ENCODE assay signal across 10 mouse cellular contexts in the genomic region with DNA sequence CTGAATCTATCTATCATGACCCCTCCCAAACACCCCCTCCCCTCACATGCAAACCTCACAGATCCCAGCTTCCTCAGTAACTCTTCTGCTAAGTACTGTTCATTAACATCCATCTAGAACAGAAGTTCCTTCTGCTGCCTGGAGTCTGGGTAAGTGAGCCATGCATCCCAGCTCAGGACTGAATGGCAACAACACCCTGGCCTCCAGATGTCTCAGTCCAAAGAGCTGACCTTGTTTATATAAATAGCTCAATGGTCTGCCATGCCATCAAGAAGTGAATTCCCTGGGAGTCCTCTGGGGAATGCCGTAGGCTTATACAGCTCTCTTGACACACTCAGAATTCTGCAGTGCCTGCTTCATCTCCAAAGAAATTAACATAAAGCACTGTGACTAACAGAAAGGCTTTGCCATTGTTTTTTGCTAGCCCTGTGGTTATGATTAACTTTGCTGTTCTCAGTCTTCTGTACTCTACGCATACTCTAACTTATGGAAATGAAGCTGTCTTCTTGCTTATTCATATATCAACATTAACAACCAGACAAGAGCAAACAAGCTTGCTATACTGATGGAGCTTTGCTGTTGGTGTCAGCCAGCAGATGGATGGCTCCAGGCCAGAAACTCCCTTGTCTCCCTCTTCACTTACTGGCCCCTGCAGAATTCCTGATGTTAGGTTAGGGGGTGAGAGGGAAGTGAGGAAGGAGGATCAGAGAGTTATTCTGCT.
DNase-seq lines count a peak whose midpoint lies in the region; ATAC-seq and TF ChIP-seq lines count a peak whose summit lies in the region.
"Had no signal": no experiment of that assay in that cellular context is flagged by ENCODE, and none has a peak within 500 bp of the region (broad histone marks: within the 10 kb centered on the region; RNA-seq: fewer than 3 reads in every experiment).

No protein-coding gene starts in this region.

- H3K9me3 ChIP-seq in kidney, postnatal 0 days (replicated peaks; ENCODE audit: low read length), result no peaks in the 10 kb centered on the region
- no peaks in the 10 kb centered on the region for H3K9me3 ChIP-seq in forebrain, embryonic 14.5 days (replicated peaks; ENCODE audit: control insufficient read depth, low read length)
- no peaks in the 10 kb centered on the region for H3K9me3 ChIP-seq in midbrain, embryonic 15.5 days
- H3K9me3 ChIP-seq: liver, embryonic 15.5 days had no signal

- WGBS in kidney, postnatal 0 days, result 41% methylated on average over 2 of the region's 2 CpGs
- WGBS in forebrain, embryonic 14.5 days, result 77% methylated on average over 2 of the region's 2 CpGs
- 38% methylated on average over 2 of the region's 2 CpGs for WGBS in midbrain, embryonic 15.5 days

- peak; percentile 39 to 48 for DNase-seq in cerebellum, postnatal 14 days
- no peak for DNase-seq in cerebellum, adult 11 months
- peak; percentile 33 for DNase-seq in kidney, postnatal 0 days (ENCODE audit: low spot score)
- DNase-seq in kidney, adult 18-20 months, result no peak
- DNase-seq in forebrain, embryonic 14.5 days (ENCODE audit: low spot score), result peak; percentile 40
- DNase-seq in spleen, postnatal 10 days (ENCODE audit: low spot score in 2 of 2), result no peak
- DNase-seq in spleen, adult 18-20 months, result no peak
- DNase-seq: thymus, adult 2 months had no signal

- H3K27me3 ChIP-seq in kidney, postnatal 0 days (ENCODE audit: insufficient read depth, low read length), result no peaks in the 10 kb centered on the region
- no peaks in the 10 kb centered on the region for H3K27me3 ChIP-seq in forebrain, embryonic 14.5 days (replicated peaks; ENCODE audit: control insufficient read depth, insufficient read depth, low read length)
- no peaks in the 10 kb centered on the region for H3K27me3 ChIP-seq in midbrain, embryonic 15.5 days (replicated peaks)
- H3K27me3 ChIP-seq: liver, embryonic 15.5 days had no signal

- TF ChIP-seq CTCF in kidney, postnatal 0 days (IDR thresholded peaks at IDR 0.05; ENCODE audit: low read depth), result no peak

- H3K4me1 ChIP-seq in kidney, postnatal 0 days (replicated peaks; ENCODE audit: insufficient read depth, low read length), result no peaks in the 10 kb centered on the region
- peaks cover 3% of the 10 kb centered on the region; the same call in 1 of the 2 replicates for H3K4me1 ChIP-seq in forebrain, embryonic 14.5 days (ENCODE audit: control insufficient read depth, insufficient read depth, low read length)
- H3K4me1 ChIP-seq in midbrain, embryonic 15.5 days, result peaks cover 12% of the 10 kb centered on the region
- H3K4me1 ChIP-seq: liver, embryonic 15.5 days had no signal

- H3K4me2 ChIP-seq in kidney, postnatal 0 days (ENCODE audit: low read length), result no peak overlapping the region
- H3K4me2 ChIP-seq in forebrain, embryonic 14.5 days (ENCODE audit: low read length), result no peak overlapping the region
- no peak overlapping the region for H3K4me2 ChIP-seq in midbrain, embryonic 15.5 days
- H3K4me2 ChIP-seq: liver, embryonic 15.5 days had no signal

- H3K27ac ChIP-seq in kidney, postnatal 0 days, result no peak overlapping the region
- peak overlapping the region; percentile 21; the same call in 1 of the 2 replicates for H3K27ac ChIP-seq in forebrain, embryonic 14.5 days (ENCODE audit: low read depth, low read length)
- H3K27ac ChIP-seq in midbrain, embryonic 15.5 days, result no peak overlapping the region
- H3K27ac ChIP-seq: liver, embryonic 15.5 days had no signal

- ATAC-seq in kidney, postnatal 0 days (replicated peaks; ENCODE audit: low FRiP score, low read depth), result no peak
- ATAC-seq in forebrain, embryonic 14.5 days, result peak; percentile 77
- peak; percentile 83 for ATAC-seq in midbrain, embryonic 15.5 days (replicated peaks)

- H3K9ac ChIP-seq in kidney, postnatal 0 days (ENCODE audit: low read depth, low read length), result no peak overlapping the region
- no peak overlapping the region for H3K9ac ChIP-seq in forebrain, embryonic 14.5 days (ENCODE audit: low read length)
- no peak overlapping the region for H3K9ac ChIP-seq in midbrain, embryonic 15.5 days
- H3K9ac ChIP-seq: liver, embryonic 15.5 days had no signal

- no peaks in the 10 kb centered on the region for H3K36me3 ChIP-seq in kidney, postnatal 0 days (ENCODE audit: insufficient read depth, low read length)
- no peaks in the 10 kb centered on the region for H3K36me3 ChIP-seq in forebrain, embryonic 14.5 days (ENCODE audit: control insufficient read depth, insufficient read depth, low read length)
- H3K36me3 ChIP-seq in midbrain, embryonic 15.5 days (replicated peaks), result no peaks in the 10 kb centered on the region
- H3K36me3 ChIP-seq: liver, embryonic 15.5 days had no signal

- H3K4me3 ChIP-seq in kidney, postnatal 0 days (replicated peaks; ENCODE audit: low read depth, low read length), result no peak overlapping the region
- H3K4me3 ChIP-seq in forebrain, embryonic 14.5 days (ENCODE audit: low read depth, low read length), result no peak overlapping the region
- no peak overlapping the region for H3K4me3 ChIP-seq in midbrain, embryonic 15.5 days
- H3K4me3 ChIP-seq: liver, embryonic 15.5 days had no signal

Comparison
In these comparisons a context has a peak if more than half of its experiments do, and no peak if none do; other contexts are left out.
1. DNase-seq: peak in cerebellum, postnatal 14 days (2 of 2), kidney, postnatal 0 days (single experiment) and forebrain, embryonic 14.5 days (single experiment); none in cerebellum, adult 11 months (single experiment), kidney, adult 18-20 months (single experiment), spleen, postnatal 10 days (0 of 2) and spleen, adult 18-20 months (0 of 2).